Mouse (Mus musculus) spleen, postnatal 4 days (tissue): ENCODE data around the gene Plcb1.

Source experiments
- DNase-seq, 2 experiments: peaks; one replicate each; pipeline ENCODE4 v3.0.0; 2022; ENCODE audit warnings: low spot score in 2 of 2

Plcb1 gene

DNA sequence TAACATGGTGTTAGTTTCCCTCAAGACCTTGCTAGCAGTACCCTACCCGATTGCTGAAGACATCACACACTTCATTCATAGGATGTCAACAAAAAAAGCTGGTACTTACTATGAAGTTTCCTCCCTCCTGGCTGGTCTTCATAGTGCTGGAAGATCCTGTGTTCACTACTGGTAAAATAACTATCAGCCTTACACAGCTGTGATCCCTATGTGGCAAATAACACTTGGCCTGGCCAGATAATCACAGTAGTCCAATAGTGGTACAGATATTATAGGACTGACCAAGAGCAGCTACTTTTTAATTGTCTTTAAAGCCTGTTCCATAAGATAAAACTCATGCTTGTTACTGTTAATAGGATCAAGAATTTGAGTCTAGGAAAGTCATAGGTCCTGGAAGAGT lies 52.3 kb downstream of the Plcb1 start:
- no peak for DNase-seq

GRCm38 (mm10) chr2:134838888-134839287 lies 53.0 kb downstream of the Plcb1 start:
- no peak for DNase-seq

GRCm38 (mm10) chr2:134842883-134843282 lies 57.0 kb downstream of the Plcb1 start:
- no peak for DNase-seq

DNA sequence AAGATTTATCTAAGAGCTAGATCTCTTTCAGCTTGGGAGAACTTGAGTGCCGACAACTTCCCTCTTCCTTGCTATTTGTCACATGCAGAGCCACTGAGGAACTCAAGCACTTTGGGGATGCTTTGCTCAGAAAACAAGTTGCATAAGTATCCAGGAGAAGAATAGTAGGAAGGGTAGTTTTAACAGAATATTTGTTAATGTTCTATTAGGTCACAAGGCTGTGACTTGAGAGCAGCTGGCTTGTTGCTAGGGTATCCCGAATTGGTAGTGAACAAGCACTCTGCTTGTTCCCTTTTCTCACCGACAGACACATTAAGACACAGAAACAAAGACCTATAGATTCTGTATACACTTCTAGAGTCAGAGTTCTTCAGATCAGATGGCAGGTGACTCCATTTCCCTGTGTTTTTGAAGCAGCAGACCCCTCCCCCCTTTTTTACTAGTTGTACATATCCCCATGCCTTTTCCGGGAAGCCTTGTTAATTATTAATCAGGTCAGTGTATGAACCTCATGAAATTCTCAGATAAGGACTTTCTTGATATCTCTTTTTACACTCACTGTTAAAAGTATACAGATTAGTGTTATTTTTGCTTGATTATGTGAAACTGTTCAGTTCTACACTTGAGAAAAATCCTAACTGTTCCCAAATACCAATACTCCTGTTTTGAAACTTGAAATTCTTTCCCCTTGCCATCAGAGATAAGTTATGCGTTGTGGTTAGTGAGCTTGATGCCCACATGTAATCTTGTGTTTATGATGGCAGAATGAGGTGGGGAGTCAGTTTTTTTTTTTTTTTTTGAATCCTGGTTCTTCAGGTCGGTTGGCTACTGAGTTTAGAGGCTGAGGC lies 58.7 kb downstream of the Plcb1 start:
- DNase-seq, result no peak

DNA sequence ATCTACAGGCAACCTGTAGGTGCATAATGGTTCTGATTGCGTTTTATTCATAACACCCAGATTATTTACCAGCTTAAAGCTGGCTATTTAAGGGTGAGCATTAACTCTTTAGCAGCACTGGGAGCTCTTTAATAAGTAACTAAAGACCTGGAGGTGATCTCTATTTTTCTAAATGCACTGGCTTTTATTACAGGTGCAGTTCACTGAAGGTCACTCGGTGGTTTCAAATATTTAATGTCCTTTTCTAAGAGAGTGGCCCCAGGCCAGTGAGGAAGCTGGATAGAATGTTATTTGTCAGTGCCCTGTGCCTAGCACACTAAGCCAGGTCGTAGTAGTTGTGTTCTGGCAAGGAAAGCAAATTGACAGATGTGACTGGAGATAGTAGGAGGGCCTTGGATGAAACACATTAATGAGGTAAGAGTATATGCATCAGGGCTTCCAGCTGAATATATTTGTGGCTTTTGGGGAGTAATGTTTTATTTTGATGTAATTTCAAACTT lies 59.4 kb downstream of the Plcb1 start:
- DNase-seq, result no peak

DNA sequence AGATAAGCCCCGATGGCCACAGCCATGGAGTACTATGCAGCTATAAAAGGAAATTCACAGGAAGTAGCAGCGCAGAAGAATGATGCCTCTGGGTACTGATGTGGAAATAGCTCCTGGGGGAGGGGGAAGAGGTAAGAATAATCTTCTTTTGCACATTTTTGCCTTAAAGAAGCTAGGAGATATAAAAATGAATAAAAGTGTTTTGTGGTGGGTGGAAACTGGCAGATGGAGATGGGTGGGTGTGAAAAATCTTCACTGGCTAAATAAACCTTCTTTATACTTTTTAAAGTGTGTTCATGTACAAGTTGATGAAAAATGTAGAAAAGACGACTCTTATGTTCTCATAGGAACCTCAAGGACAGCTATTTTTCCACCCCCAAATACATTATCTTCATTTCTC lies 60.7 kb downstream of the Plcb1 start:
- DNase-seq, result no peak

DNA sequence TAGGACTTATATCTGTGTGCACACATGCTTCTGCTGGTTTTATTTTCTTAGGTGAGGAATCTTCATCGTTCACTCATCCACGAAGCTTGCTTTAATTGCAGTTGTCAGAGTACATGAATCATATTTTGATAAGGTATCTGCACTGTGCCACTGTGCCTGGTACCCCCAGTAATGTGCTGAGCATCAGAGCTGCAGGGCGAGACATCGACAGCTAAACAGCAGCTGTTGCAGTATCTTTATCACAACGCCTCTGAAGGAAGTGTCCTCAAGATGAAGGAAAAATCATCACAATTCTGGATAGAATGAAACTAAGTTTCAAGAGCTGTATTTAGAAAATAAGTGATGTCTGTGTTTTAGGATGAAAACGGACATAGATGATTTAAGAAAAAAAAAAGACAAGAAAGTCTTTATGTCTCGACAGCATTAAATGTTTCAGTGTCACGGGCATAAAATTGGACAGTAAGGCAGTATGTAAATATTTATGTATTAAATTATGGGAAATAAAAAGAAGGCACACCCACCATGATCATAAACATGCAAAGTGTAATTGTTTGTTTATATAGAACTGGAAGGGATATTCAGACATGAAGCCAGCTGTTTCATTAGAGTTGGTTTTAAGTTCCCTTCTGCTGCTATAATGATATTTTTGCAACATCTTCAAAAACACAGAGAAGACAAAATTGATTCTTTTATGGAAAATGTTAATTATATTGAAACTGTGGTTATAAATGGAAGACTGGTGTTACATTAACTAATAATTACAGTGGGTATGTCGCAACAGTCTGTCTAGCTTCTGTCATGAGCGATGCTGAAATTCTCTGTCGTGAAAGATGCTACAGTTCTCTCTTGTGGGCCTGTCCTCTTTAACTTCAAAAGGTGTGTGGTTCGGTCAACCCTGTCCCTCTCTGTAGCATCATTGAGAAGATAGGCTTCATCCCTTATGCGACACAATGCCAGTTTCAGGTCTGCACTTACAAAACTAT lies 65.6 kb downstream of the Plcb1 start:
- DNase-seq, result no peak

DNA sequence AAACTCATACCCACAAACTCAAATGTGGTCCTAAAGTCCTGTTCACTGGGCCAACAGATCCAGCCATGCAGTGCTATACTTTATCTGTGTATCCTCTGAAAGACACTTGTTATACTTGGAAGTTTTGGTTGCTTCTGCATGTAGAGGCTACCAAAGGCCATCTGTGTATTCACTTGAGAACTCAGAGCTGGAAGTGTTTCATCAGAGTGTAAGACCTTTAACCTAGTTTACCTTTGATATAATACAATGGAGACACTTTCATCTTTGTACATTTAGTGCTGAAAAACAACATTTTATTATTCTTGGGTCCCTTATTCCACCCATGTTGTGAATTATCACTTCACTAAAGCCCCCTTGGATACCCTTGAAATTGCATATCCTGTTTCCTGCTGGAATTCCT lies 70.4 kb downstream of the Plcb1 start:
- DNase-seq, result no peak

DNA sequence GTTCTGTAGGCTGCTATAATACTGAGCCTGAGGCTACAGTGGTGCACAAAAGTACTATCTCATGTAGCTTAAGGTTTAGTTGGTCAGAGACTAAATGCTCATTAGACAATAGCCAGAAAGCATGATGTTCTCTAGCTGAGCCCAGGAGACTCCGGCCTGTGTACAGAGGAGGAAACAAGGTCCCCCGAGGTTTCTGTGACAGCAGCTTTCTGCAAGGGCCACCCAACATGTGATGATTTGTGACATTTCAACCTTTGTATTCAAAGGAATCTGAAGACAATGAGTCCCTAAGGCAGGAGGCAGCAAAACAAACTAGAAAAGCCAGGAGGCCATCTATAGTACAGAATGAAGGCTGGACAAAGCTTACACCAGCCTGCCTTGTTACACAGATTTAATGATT lies 70.8 kb downstream of the Plcb1 start:
- no peak for DNase-seq

DNA sequence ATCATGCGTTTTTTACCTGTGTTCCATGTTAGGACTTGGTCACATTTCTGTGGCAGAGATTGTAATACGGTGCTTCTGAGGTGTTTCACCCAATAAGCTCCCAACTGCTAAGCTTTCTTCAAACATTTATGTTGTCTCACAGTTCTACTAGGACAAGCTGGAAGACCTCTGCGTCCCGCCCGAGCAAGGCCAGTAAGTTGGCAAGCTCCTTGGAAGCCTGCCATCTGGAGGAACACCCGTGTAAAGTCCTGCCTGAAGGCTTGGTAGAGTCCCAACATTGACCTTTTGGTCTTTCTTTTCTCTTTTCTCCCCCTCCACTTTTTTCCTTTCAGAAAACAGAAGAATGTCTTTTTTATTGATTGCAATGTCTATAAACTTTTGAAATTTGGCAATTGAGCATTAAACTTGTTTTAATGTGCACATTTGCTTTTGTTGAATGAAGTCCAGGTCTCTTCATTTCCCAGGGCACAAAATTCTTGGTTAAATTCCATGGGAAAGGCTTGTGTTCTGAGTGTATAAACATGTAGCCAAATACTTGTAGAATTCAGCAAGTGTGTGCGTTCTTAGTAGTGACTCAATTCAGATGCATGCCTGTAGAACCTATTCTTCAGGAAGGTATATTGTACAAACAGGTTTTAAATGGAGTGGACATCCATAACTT lies 79.2 kb downstream of the Plcb1 start:
- DNase-seq, result no peak

DNA sequence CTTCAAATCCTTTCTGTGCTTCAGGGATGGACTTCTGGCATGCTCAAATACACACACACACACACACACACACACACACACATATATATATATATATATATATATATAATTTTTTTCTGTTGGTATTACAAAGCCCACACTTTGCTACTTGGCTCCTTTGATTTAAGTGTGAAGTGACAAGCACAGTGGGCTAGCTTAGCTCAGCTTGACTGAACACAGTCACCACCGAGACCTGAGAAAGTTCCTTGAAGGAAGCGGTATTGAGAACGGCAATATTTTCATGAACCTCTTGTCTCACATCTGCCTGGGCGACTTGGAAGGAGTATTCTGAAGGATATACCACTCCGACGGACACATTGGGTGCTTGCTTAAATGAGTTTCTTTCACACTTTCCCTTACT lies 81.5 kb downstream of the Plcb1 start:
- no peak for DNase-seq

DNA sequence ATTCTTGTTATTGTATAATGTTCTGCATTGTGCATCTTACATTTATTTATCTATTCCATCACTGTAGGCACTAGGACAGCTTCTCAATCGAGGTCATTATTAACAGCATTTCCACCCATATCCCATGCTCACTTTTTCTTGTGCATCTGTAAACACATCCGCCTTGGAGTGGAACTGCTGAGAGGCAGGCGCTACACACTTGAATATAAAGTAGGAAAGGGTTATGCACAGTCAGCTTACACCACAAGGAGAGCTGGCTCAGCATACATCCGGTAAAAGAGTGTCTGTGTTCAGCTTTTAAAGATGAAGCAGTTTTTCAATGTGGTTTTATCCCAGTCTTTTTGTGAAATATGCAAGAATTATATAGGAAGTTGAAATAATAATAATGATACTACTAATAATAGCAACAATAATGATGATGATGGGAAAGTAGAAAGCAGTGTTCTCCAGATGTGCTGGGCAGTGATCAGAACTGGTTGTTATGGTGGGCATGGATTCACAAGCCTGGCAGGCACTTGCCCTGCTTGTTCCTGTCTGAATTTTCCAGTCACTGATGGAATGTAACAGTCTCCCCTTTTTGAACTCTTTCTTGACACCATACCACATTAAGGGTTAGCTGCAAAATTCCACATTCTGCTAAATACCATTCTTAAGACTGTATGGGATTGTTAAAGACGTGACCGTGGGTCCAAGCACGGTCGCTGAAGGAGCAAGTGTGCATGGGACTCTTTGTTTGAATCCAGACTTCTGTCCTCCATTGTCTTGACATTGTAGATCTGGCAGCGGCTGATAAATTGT lies 86.0 kb downstream of the Plcb1 start:
- DNase-seq, result no peak

DNA sequence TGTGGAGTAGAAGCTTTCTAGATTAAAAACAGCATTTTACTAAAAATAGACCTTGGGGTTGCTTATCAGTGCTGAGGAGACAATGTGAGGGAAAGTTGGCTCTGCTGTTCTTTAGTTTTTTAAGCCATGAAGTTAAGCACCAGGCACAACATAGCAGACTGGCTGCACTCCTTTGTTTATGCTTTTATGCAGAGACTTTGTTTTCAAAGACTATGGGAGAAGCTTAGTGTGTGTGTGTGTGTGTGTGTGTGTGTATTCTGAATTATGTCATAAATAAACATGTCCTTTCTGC lies 86.6 kb downstream of the Plcb1 start:
- no peak for DNase-seq

DNA sequence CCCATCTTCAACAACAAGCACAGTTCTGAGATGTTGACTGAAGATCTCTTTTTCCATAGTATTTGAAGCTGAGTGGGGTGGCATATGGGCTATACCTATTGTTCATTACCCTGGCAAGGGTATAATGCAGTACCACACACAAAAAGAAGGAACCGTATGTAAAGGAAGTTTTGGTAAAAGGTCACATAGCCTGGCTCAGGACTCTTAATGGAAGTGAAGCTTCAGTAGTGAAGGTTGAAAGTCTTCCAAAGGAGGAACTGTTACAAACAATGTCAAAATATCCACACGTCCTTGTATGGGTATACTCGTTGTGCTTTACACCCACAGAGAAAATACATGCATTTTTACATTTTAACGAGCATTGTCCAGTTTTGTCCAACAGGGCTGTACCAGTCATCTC lies 91.3 kb downstream of the Plcb1 start:
- no peak for DNase-seq

DNA sequence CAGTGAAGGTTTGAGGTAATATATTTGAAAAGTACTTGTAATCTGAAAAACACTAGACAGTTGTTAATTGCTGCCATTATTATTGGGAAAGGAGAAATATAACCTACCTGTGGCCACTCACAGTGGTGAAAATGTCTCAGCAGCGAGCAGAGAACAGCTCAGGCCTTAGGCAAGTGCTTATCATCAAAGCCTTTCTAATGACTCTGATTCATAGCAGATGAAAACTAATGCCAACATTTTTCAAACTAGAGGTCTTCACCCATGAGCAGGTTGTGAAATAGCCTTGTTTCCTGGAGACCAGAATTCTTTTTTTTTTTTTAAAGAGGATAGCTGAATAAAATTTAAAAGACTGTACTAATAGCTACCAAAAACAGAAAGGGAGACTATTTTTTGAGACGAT lies 105.3 kb downstream of the Plcb1 start:
- no peak for DNase-seq

- DNase-seq, result no peak
These were observed 108.9 kb downstream of the Plcb1 start for GRCm38 (mm10) chr2:134894776-134895175.

GRCm38 (mm10) chr2:134896196-134896595 lies 110.3 kb downstream of the Plcb1 start:
- DNase-seq, result no peak

GRCm38 (mm10) chr2:134897083-134897482 lies 111.2 kb downstream of the Plcb1 start:
- no peak for DNase-seq

DNA sequence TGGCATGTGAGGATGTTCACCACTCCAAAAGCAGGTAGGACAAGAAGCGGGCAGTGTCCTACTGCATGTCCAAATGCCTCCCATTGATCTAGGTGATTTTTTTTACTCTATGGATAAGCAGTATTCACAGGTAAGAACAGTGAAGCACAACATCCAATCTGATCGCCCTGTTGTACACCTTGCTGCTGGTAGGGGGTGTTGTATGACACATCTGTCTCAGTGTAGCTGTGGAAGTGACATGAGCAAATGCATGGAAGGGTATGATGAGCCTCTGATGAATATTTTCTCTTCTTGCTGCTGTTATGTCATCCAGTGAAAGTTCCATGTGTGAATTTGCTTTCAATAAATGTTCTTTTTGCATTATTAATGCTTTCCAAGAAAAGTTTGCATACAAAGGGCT lies 115.7 kb downstream of the Plcb1 start:
- DNase-seq, result no peak

DNA sequence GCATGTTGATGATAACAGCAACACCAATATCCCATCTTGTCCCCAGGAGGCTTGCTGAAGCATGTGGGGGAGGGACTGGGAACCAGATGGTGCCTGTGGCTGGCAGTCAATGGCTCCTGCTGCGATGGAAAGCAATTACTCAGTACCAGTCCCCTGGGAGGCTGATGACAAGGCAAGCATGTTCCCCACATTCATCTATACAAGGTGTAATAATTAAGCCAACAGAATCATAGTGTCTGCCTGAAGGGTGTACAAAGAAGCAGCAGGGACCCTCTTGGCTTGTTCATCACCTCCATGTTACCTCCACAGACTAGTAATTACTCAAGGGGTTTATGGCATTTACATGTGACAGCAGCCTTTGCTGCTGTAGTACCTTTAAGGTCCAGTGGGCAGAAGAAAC lies 125.0 kb downstream of the Plcb1 start:
- no peak for DNase-seq

DNA sequence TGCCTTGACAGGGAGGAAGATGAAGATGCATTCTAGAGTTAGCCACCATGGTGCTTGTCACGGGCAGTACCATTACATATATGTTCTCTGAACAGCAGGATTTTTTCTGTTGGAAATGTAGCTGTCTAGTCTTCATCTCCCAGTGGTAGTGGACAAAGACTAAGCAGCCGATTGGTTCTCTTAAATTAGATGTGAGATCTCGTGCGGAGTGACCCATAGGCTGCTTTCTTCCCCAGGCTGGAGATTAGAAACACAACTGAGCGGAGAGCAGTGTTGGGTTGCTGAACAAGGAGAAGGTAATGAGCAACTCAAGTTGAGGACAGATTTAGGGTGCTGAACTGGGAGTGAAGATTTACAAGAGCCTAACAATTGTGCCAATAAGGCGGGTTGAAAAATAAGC lies 125.5 kb downstream of the Plcb1 start:
- no peak for DNase-seq
